Mouse (Mus musculus) myocyte (in vitro differentiated cells): ENCODE results near the gene Baiap2. TPM values are rescaled to one million over a fixed set of nuclear protein-coding genes. Genes with fewer than 3 reads are reported as not detected.
A peak's percentile ranks its signal among the peaks of the same experiment; 100 is the strongest.

ENCODE experiments used
- H3K27me3 ChIP-seq: one replicate; pipeline ENCODE4 v1.6.1; 2011; ENCODE audit not compliant: control insufficient read depth, insufficient read depth, insufficient read length
- H3K36me3 ChIP-seq: one replicate; pipeline ENCODE4 v1.6.1; 2011; ENCODE audit not compliant: control insufficient read depth, insufficient read depth
- H3K4me2 ChIP-seq: one replicate; pipeline ENCODE4 v1.6.1; 2011; ENCODE audit warnings: low read depth, control low read depth
- H3K4me3 ChIP-seq: one replicate; pipeline ENCODE4 v1.5.1; 2011; ENCODE audit warnings: mild to moderate bottlenecking, control low read depth, moderate library complexity
- H3K79me2 ChIP-seq: one replicate; pipeline ENCODE4 v1.6.1; 2011; ENCODE audit not compliant: control insufficient read depth, insufficient read depth
- H3ac ChIP-seq: one replicate; pipeline ENCODE4 v1.6.1; 2011; ENCODE audit not compliant: control insufficient read depth, insufficient read length
- CEBPB ChIP-seq: IDR thresholded peaks from 2 replicates; pipeline ENCODE4 v1.6.1; 2011; ENCODE audit warnings: mild to moderate bottlenecking, moderate library complexity; ENCODE audit not compliant: poor library complexity, insufficient read depth, severe bottlenecking
- E2F4 ChIP-seq: IDR thresholded peaks from one replicate; pipeline ENCODE4 v1.6.1; 2011; ENCODE audit warnings: mild to moderate bottlenecking, control low read depth, moderate library complexity; ENCODE audit not compliant: insufficient read depth
- MAX ChIP-seq: IDR thresholded peaks from one replicate; pipeline ENCODE4 v1.6.1; 2011; ENCODE audit warnings: low read depth, mild to moderate bottlenecking, control low read depth
- MYOD1 ChIP-seq, 3 experiments: IDR thresholded peaks; one replicate each; pipeline ENCODE4 v1.6.1; 2011; ENCODE audit warnings: control low read depth in 2 of 3, low read depth in 2 of 3, mild to moderate bottlenecking in 2 of 3, moderate library complexity in 1 of 3; ENCODE audit not compliant: insufficient read length in 2 of 3, control insufficient read depth in 1 of 3
- MYOG ChIP-seq, 3 experiments: IDR thresholded peaks; one replicate each; pipeline ENCODE4 v1.6.1; 2011; ENCODE audit warnings: control low read depth in 2 of 3, low read depth in 2 of 3, mild to moderate bottlenecking in 2 of 3; ENCODE audit not compliant: insufficient read length in 2 of 3, control insufficient read depth in 1 of 3, insufficient read depth in 1 of 3
- POLR2A ChIP-seq: IDR thresholded peaks from one replicate; pipeline ENCODE4 v1.6.1; 2011; ENCODE audit warnings: low read depth, mild to moderate bottlenecking, control low read depth, moderate library complexity; ENCODE audit not compliant: insufficient read length
- POLR2AphosphoS2 ChIP-seq: IDR thresholded peaks from one replicate; pipeline ENCODE4 v1.6.1; 2011; ENCODE audit warnings: low read depth, control low read depth; ENCODE audit not compliant: insufficient read length
- REST ChIP-seq: IDR thresholded peaks from one replicate; pipeline ENCODE4 v1.6.1; 2011; ENCODE audit warnings: mild to moderate bottlenecking, control low read depth, moderate library complexity; ENCODE audit not compliant: insufficient read depth, insufficient read length
- SRF ChIP-seq: IDR thresholded peaks from one replicate; pipeline ENCODE4 v1.6.1; 2011; ENCODE audit warnings: low read depth; ENCODE audit not compliant: control insufficient read depth, insufficient read length
- TCF12 ChIP-seq: IDR thresholded peaks from one replicate; pipeline ENCODE4 v1.6.1; 2011; ENCODE audit warnings: mild to moderate bottlenecking, control low read depth; ENCODE audit not compliant: poor library complexity, insufficient read depth, severe bottlenecking
- TCF3 ChIP-seq: IDR thresholded peaks from one replicate; pipeline ENCODE4 v1.6.1; 2011; ENCODE audit warnings: low read depth, control low read depth; ENCODE audit not compliant: insufficient read length
- USF1 ChIP-seq: IDR thresholded peaks from one replicate; pipeline ENCODE4 v1.6.1; 2011; ENCODE audit warnings: low read depth, mild to moderate bottlenecking, control low read depth, moderate library complexity
- polyA plus RNA-seq: library from polyadenylated mRNA; unstranded; fragments of >200 nt; fragmentation: generic; extraction: Trizol; gene quantifications from one replicate; pipeline ENCODE4 v1.2.1, GENCODE M21; 2012; ENCODE audit warnings: missing spikeins

Gene Baiap2
- polyA plus RNA-seq, 1 experiment, result 23.0 TPM

DNA sequence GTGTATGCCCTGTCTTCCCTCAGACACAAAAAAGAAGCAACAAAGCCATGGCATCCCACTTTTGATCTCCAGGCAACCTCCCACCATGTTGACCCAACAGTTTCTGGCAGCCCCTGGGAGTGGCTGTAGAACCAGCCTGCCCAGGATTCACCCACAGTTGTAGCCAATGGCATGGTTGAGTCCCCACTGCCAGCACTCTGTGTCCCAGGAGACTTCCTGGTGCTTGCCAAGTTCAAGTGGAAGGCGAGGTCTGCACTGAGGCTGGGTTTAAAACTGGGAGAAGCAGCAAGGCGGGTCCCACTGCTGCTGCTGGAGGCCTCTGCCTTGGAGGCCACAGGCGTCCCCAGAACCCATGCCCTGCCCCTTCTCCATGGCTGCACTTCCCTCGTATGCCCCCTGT, 31.2 kb downstream of the Baiap2 start:
- TF ChIP-seq E2F4 (no peak), TCF3 (no peak), REST (no peak), POLR2AphosphoS2 (no peak), SRF (no peak), TCF12 (no peak), MYOG (IDR thresholded peaks at IDR 0.05; ENCODE audit: control insufficient read depth in 1 of 3, insufficient read depth in 1 of 3, insufficient read length in 2 of 3, low read depth in 2 of 3) (no peak), USF1 (no peak), CEBPB (no peak)
- Histone ChIP-seq H3ac (no peak overlapping the region), H3K4me3 (no peak overlapping the region), H3K79me2 (peaks cover 5% of the 10 kb centered on the region), H3K4me2 (peak overlapping the region; percentile 8), H3K36me3 (peaks cover 6% of the 10 kb centered on the region), H3K27me3 (no peaks in the 10 kb centered on the region)

DNA sequence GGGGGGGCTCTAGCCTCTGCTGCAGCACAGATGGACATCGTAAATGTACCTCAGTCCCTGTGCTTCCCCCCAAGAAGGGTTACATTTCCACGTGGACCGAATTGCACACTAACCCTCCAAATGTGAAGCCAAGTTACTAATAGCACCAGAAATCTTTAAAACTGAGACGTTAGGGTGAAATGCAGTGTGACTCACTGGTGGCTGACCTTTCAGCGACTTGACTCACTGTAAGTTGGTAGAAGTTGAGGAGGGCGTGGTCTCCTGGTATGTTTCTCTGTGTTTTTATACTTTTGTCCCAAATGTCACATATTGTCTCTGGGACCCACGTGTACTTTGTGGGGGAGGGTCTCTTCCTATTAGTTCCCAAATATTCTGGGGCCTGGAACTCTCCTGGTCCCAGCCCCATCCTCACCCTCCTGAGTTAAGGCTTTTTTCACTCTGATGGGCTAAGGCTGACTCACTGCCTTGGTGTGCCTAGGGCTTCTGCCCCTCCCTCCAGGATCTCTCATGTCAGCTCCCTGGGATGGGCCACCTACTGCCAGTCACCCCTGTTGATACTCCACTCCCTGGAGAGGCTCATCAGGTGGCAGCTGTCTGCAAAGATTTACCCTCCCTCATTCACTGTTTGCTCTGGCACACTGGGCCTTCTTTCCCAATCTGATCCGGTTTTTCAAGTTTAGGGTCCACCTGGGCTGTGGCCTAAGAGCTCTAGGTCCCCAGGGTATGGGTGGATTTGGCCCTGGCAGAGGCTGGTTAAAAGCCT, 33.4 kb downstream of the Baiap2 start:
- peaks cover 5% of the 10 kb centered on the region for H3K79me2 ChIP-seq
- H3K27me3 ChIP-seq, result no peaks in the 10 kb centered on the region
- H3K36me3 ChIP-seq, result peaks cover 6% of the 10 kb centered on the region
- H3ac ChIP-seq, result no peak overlapping the region
- H3K4me3 ChIP-seq, result no peak overlapping the region
- H3K4me2 ChIP-seq, result peak overlapping the region; percentile 81
- TF ChIP-seq E2F4, result no peak
- TF ChIP-seq MYOD1 (IDR thresholded peaks at IDR 0.05; ENCODE audit: control insufficient read depth in 1 of 3, insufficient read length in 2 of 3, low read depth in 2 of 3), result peak in 1 of 3 experiments; percentile 67
- peak; percentile 53 for TF ChIP-seq CEBPB
- no peak for TF ChIP-seq SRF

DNA sequence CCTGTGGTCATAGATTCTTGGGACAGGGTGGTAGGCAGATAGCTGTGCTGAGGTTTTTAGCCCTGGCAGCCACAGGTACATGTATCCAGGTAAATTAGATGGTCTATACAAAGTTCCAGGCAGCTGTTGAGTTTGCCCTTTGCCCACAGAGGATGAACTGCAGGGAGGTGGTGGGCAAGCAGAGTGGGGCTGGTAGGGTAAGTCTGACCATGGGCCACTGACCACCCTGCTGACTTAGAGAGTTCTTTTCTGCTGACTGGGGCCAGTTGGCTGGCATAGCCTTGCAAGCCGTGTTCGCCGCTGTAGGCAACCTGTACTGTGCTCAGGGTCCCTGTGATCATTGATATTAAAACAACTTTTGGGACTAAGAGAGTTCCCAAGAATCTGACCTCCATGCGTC, 36.1 kb downstream of the Baiap2 start:
- peaks cover 5% of the 10 kb centered on the region for H3K79me2 ChIP-seq
- no peak overlapping the region for H3K4me2 ChIP-seq
- H3K27me3 ChIP-seq, result no peaks in the 10 kb centered on the region
- no peak overlapping the region for H3K4me3 ChIP-seq
- H3ac ChIP-seq, result no peak overlapping the region
- no peaks in the 10 kb centered on the region for H3K36me3 ChIP-seq
- TF ChIP-seq MYOG (IDR thresholded peaks at IDR 0.05; ENCODE audit: control insufficient read depth in 1 of 3, insufficient read depth in 1 of 3, insufficient read length in 2 of 3, low read depth in 2 of 3), result no peak
- no peak for TF ChIP-seq E2F4
- TF ChIP-seq MAX, result no peak
- TF ChIP-seq TCF3, result no peak
- TF ChIP-seq USF1, result no peak
- TF ChIP-seq SRF, result no peak
- TF ChIP-seq REST, result no peak
- no peak for TF ChIP-seq MYOD1 (IDR thresholded peaks at IDR 0.05; ENCODE audit: control insufficient read depth in 1 of 3, insufficient read length in 2 of 3, low read depth in 2 of 3)
- no peak for TF ChIP-seq TCF12
- no peak for TF ChIP-seq CEBPB
- no peak for TF ChIP-seq POLR2A
- no peak for TF ChIP-seq POLR2AphosphoS2

GRCm38 (mm10) chr11:119979596-119980385, 37.2 kb downstream of the Baiap2 start:
- H3K27me3 ChIP-seq, result no peaks in the 10 kb centered on the region
- H3ac ChIP-seq, result no peak overlapping the region
- TF ChIP-seq REST (no peak), MYOG (IDR thresholded peaks at IDR 0.05; ENCODE audit: control insufficient read depth in 1 of 3, insufficient read depth in 1 of 3, insufficient read length in 2 of 3, low read depth in 2 of 3) (no peak), SRF (no peak), TCF12 (no peak), POLR2A (no peak), MYOD1 (IDR thresholded peaks at IDR 0.05; ENCODE audit: control insufficient read depth in 1 of 3, insufficient read length in 2 of 3, low read depth in 2 of 3) (no peak), USF1 (no peak), CEBPB (no peak)
- no peaks in the 10 kb centered on the region for H3K36me3 ChIP-seq
- H3K79me2 ChIP-seq, result peaks cover 5% of the 10 kb centered on the region
- H3K4me2 ChIP-seq, result peak overlapping the region; percentile 55
- no peak overlapping the region for H3K4me3 ChIP-seq

GRCm38 (mm10) chr11:119981769-119982168, 39.2 kb downstream of the Baiap2 start:
- Histone ChIP-seq H3K36me3 (no peaks in the 10 kb centered on the region), H3K4me3 (no peak overlapping the region), H3ac (no peak overlapping the region), H3K4me2 (no peak overlapping the region), H3K27me3 (no peaks in the 10 kb centered on the region), H3K79me2 (peaks cover 5% of the 10 kb centered on the region)
- TF ChIP-seq E2F4 (no peak), REST (no peak), TCF12 (no peak), POLR2A (no peak), MYOD1 (IDR thresholded peaks at IDR 0.05; ENCODE audit: control insufficient read depth in 1 of 3, insufficient read length in 2 of 3, low read depth in 2 of 3) (no peak), MAX (no peak), MYOG (IDR thresholded peaks at IDR 0.05; ENCODE audit: control insufficient read depth in 1 of 3, insufficient read depth in 1 of 3, insufficient read length in 2 of 3, low read depth in 2 of 3) (no peak), USF1 (no peak), CEBPB (no peak), POLR2AphosphoS2 (no peak), SRF (no peak), TCF3 (no peak)
